23 mouse cellular contexts compared by ENCODE assay signal in the genomic region with DNA sequence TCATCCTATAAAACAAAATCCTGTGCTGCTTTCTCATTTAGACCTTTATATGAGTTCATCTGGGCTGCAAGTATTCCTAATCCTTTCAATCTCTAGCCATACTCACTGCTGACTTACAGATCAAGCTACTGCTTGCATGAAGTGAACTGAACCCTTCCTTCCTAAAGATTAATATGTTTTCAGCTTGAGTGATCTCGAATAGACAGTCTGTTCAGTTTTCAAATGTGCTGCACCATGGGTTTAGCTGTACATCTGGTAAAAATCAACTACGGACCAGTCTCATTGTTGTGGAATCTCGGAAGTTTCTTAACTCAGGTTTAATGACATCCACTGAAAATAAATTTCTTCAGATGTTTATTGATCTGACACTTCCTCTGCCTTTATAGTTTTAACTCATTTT.
A peak's percentile ranks its signal among the peaks of the same experiment; 100 is the strongest.
DNase-seq lines count a peak whose midpoint lies in the region; TF ChIP-seq lines count a peak whose summit lies in the region.
"Had no signal": no experiment of that assay in that cellular context is flagged by ENCODE, and none has a peak within 500 bp of the region (broad histone marks: within the 10 kb centered on the region; RNA-seq: fewer than 3 reads in every experiment).

No protein-coding gene starts in this region.

- no peak overlapping the region for H3K9ac ChIP-seq in heart, adult 2 months (ENCODE audit: low read depth, low read length)
- H3K9ac ChIP-seq: embryonic facial prominence, embryonic 13.5 days; forebrain, embryonic 15.5 days; heart, embryonic 13.5 days; hindbrain, embryonic 14.5 days had no signal

- no peak for TF ChIP-seq EP300 in heart, adult 2 months (IDR thresholded peaks at IDR 0.05; ENCODE audit: insufficient read depth, low read depth, low read length)

- no peaks in the 10 kb centered on the region for H3K36me3 ChIP-seq in heart, adult 2 months (ENCODE audit: control insufficient read depth, insufficient read depth, low read length)
- H3K36me3 ChIP-seq: embryonic facial prominence, embryonic 13.5 days; forebrain, embryonic 10.5 days; forebrain, embryonic 15.5 days; heart, embryonic 10.5 days; heart, embryonic 13.5 days had no signal

- H3K4me1 ChIP-seq in heart, adult 2 months (ENCODE audit: control insufficient read depth, insufficient read depth, low read length) = no peaks in the 10 kb centered on the region
- H3K4me1 ChIP-seq: embryonic facial prominence, embryonic 13.5 days; forebrain, embryonic 15.5 days; heart, embryonic 10.5 days; heart, embryonic 13.5 days had no signal

- no peaks in the 10 kb centered on the region for H3K27me3 ChIP-seq in heart, adult 2 months (ENCODE audit: control insufficient read depth, insufficient read depth, low read length)
- H3K27me3 ChIP-seq: embryonic facial prominence, embryonic 13.5 days; forebrain, embryonic 15.5 days; heart, embryonic 13.5 days had no signal

- TF ChIP-seq CTCF in brain, embryonic 14.5 days (IDR thresholded peaks at IDR 0.05; ENCODE audit: borderline replicate concordance, extremely low read depth, insufficient read depth, insufficient read length) = no peak
- no peak for TF ChIP-seq CTCF in heart, adult 2 months (IDR thresholded peaks at IDR 0.05)

- TF ChIP-seq POLR2A in brain, embryonic 14.5 days (IDR thresholded peaks at IDR 0.05; ENCODE audit: borderline replicate concordance, extremely low read depth, insufficient read depth, insufficient read length, poor library complexity, severe bottlenecking) = no peak
- no peak for TF ChIP-seq POLR2A in heart, adult 2 months (IDR thresholded peaks at IDR 0.05; ENCODE audit: insufficient read depth, low read depth, low read length)

- peak; percentile 9 for DNase-seq in embryo, embryonic 11 days
- no peak for DNase-seq in embryo, embryonic 9.5 days (ENCODE audit: extremely low spot score)
- peak; percentile 34 for DNase-seq in brain, embryonic 14.5 days (ENCODE audit: low read depth)
- DNase-seq in mesoderm, embryonic 11.5 days (ENCODE audit: low read depth, low spot score) = peak; percentile 17
- DNase-seq in heart, adult 2 months = no peak
- DNase-seq in cerebellum, adult 9-11 months = no peak
- DNase-seq: adrenal gland, adult 8-10 months; adrenal gland, postnatal 25 days; cerebellum, adult 18-20 months; cerebellum, adult 9-10 months; cerebellum, postnatal 25 days; gastrocnemius, postnatal 14 days; heart, adult 18-20 months; heart, postnatal 14 days; heart, postnatal 4 days; kidney, adult 18-20 months had no signal

- H3K79me2 ChIP-seq in heart, adult 2 months (replicated peaks; ENCODE audit: control insufficient read depth, insufficient read depth, low read length) = no peaks in the 10 kb centered on the region

- intact Hi-C loops in heart, adult 2 months (cut with DNase I) = no loop called here

- WGBS in heart, adult 2 months = 74% methylated on average over 3 of the region's 3 CpGs

- H3K27ac ChIP-seq in heart, adult 2 months = no peak overlapping the region
- H3K27ac ChIP-seq: embryonic facial prominence, embryonic 13.5 days; forebrain, embryonic 10.5 days; forebrain, embryonic 15.5 days; heart, embryonic 10.5 days; heart, embryonic 13.5 days; hindbrain, embryonic 14.5 days; hindbrain, postnatal 0 days had no signal

- no peak overlapping the region for H3K4me3 ChIP-seq in heart, adult 2 months
- H3K4me3 ChIP-seq: embryonic facial prominence, embryonic 13.5 days; forebrain, embryonic 10.5 days; forebrain, embryonic 15.5 days; heart, embryonic 10.5 days; heart, embryonic 13.5 days had no signal

Comparison
In these comparisons a context has a peak if more than half of its experiments do, and no peak if none do; other contexts are left out.
1. DNase-seq: peak in embryo, embryonic 11 days (single experiment), brain, embryonic 14.5 days (single experiment) and mesoderm, embryonic 11.5 days (single experiment); none in embryo, embryonic 9.5 days (single experiment), heart, adult 2 months (0 of 2) and cerebellum, adult 9-11 months (single experiment).